Mouse (Mus musculus) G1E (cell line): ENCODE results near the gene Lhfpl2.

Experiments
- CTCF ChIP-seq: IDR thresholded peaks from 2 replicates; pipeline ENCODE4 v1.5.1; 2012; ENCODE audit warnings: low read depth, low read length, inconsistent platforms, mixed read lengths
- GATA1 ChIP-seq: IDR thresholded peaks from 2 replicates; pipeline ENCODE4 v1.6.1; 2012; ENCODE audit warnings: borderline replicate concordance, low read length, inconsistent platforms, mixed read lengths
- TAL1 ChIP-seq: conservative IDR thresholded peaks from 2 replicates; pipeline ENCODE4 v1.6.1; 2012; ENCODE audit warnings: low read depth, low read length, inconsistent platforms, mixed read lengths

DNA sequence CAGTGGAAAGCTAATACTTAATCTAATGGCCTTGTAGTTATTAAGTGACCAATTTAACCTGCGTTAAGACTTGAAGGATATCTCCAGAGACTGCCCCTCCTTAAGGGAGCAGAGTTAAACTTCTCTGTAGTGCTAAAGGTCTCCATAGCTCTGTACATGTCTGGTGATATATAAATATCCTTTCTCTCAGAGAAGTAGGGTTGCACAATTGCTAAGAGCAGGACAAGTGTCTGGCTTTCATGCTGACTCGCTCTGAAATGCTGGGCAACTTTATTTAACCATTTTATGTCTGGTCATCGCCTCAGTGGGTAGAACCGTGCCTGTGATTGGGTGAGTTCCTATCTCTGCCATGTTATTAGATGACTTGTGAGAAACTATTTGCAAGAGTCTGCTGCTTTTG, 36.6 kb downstream of the Lhfpl2 start:
- TF ChIP-seq CTCF = no peak
- TF ChIP-seq TAL1 = no peak
- TF ChIP-seq GATA1 = no peak
